Mouse (Mus musculus) regulatory T cell (primary cell): Measurements from ENCODE around the gene Pja2.
"Not testable (repeated sequence)": the region's sequence is repeated elsewhere in the genome, so short reads cannot be mapped to it uniquely, and the experiment has no call there.

ENCODE experiments used
- in situ Hi-C: fragments of 300-600 bp; cut with MboI, MseI; formaldehyde crosslinking; loops from one replicate; pipeline ENCODE4 v1.15.1; 2025; ENCODE audit warnings: high pct_unique_total_duplicates

Gene Pja2

DNA sequence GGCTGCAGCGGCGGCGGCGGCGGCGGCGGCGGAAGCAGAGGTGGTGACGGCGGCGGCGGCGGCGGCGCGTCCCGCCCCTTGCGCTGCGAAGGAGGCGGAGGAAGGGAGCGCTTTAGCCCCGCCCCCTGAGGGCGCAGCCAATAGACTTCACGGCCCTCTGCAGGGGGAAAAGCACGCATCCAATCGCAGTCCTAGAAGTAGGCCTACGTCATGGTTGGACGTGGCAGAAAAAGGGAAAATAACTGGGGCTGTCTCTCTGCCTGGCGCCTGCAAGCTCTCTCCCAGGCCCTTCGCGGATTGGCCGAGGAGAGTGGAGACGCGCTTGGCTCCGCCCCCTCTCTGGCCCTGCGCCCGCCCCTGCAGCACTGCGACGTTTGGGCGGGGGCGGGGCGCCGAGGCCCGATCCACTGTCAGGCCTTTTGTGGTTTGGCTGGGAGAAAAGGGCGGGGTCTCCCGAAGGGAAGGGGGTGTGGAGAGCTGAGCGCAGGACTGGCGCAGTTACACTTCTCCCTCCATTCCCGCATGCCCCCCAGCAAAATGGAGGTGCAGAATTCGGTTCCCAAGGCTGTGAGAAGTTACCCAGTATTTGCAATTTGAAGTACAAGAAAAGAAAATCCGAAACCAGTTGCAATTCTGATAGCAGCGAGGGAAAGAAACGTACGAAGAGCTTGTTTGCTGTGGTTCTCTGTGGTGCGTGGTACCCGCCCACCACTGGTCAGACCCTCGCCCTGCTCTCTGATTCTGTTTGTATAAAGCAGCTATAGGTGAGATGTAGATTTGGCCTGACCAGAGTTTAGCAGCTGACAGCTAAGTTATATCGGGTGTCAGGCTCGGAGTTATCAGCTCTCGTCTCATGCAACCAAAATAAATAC is at the start of gene Pja2:
TSS of gene Pja2 (minus strand) at position 19 of the 872 bp plus-strand sequence.
- in situ Hi-C loops, result loop anchor here (25.0 kb wide), 1 partner anchor 1230 kb away; no protein-coding TSS in a partner anchor

- in situ Hi-C loops, result loop anchor here (5.0 kb wide), 1 partner anchor 138 kb away; no protein-coding TSS in a partner anchor
Measured at GRCm38 (mm10) chr17:64375327-64375726, 43.6 kb upstream of the Pja2 start.

- in situ Hi-C loops, result no loop called here
Measured at GRCm38 (mm10) chr17:64363694-64364093, 32.0 kb upstream of the Pja2 start.

DNA sequence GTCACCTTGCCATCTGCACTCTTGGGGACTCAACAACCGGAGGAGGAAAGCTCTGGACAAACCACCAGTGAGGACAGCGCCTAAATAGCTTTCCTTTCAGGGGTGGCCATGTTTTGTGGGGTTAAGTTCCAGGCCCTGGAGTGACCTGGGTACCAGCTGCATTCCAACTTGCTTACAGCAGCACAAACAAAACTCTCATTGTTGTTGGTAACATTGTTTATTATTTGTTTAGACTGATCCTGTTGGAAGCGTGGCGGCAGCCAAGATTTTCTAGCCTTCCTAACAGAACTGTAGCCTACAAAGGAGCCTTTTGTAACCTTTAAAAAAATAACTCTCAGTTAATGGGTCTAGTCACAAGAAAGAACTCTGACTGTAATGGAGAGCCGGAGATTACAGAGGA is 30.9 kb upstream of the Pja2 start:
- in situ Hi-C loops, result no loop called here

GRCm38 (mm10) chr17:64361911-64362425 is 30.3 kb upstream of the Pja2 start:
- in situ Hi-C loops, result no loop called here

GRCm38 (mm10) chr17:64353940-64354339 is 22.2 kb upstream of the Pja2 start:
- in situ Hi-C loops, result no loop called here

DNA sequence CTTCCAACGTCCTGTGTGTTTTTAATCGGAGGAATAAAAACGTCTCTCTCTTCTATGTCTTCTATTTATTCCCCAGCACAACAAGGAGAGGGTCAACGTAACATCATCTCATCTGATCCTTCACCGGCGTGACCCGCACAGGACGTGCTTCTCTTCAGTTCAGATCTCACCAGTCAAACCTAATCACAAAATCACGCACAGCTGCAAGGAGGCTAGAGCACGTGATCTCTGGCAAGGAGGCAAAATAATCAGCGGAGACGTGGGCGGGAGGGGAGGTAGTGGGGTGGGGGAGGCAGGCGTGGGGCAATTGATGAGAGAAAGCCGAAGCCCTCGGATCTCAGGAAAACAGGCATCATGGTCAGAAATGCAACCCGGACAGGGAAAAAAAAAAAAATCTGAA is 14.4 kb upstream of the Pja2 start:
- in situ Hi-C loops, result loop anchor here (25.0 kb wide), 1 partner anchor 1216 kb away; no protein-coding TSS in a partner anchor

- in situ Hi-C loops, result loop anchor here (25.0 kb wide), 1 partner anchor 1218 kb away; no protein-coding TSS in a partner anchor
Measured at GRCm38 (mm10) chr17:64344576-64345172, 13.0 kb upstream of the Pja2 start.

DNA sequence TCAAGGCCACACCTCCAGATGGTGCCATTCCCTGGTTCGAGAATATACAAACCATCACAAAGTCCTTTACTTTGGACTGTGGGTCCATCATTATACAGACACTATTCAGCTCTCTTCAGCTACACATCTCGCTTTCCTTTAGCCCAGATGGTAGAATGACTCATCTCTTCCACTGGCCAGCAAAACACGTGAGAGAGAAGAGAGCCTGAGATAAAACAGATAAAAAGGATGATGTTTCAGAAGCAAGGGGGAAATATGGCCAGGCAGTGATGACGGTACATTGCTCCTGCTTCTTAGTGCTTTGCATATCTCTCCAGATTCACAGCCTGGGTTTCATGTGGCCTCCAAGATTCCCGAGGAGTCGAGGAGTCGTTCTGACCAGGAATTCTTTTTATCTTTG is 10.0 kb upstream of the Pja2 start:
- in situ Hi-C loops, result loop anchor here (25.0 kb wide), 1 partner anchor 1221 kb away; no protein-coding TSS in a partner anchor

GRCm38 (mm10) chr17:64339752-64340151 is 8.0 kb upstream of the Pja2 start:
- in situ Hi-C loops, result loop anchor here (25.0 kb wide), 1 partner anchor 1223 kb away; no protein-coding TSS in a partner anchor

- in situ Hi-C loops, result loop anchor here (25.0 kb wide), 1 partner anchor 1225 kb away; no protein-coding TSS in a partner anchor
Measured at GRCm38 (mm10) chr17:64337220-64337619, 5.5 kb upstream of the Pja2 start.

- in situ Hi-C loops, result loop anchor here (25.0 kb wide), 1 partner anchor 1228 kb away; no protein-coding TSS in a partner anchor
Measured at GRCm38 (mm10) chr17:64333956-64334355, 2.2 kb upstream of the Pja2 start.

DNA sequence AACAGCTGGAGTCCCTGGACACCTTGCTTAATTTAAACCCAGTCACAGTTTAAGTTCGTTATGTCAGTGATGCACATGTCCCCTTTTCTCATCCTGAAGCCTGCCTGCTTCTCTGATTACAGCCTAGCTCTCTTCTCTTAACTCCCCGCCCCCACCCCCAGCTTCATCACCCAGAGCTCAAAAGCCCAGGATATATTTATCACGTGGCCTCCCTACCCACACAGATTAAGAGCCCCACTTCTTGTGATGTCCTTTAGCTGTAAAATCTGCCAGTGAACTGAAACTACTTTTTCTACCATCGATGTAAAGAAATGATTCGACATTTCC is 1.0 kb upstream of the Pja2 start:
- in situ Hi-C loops, result loop anchor here (25.0 kb wide), 1 partner anchor 1230 kb away; no protein-coding TSS in a partner anchor

DNA sequence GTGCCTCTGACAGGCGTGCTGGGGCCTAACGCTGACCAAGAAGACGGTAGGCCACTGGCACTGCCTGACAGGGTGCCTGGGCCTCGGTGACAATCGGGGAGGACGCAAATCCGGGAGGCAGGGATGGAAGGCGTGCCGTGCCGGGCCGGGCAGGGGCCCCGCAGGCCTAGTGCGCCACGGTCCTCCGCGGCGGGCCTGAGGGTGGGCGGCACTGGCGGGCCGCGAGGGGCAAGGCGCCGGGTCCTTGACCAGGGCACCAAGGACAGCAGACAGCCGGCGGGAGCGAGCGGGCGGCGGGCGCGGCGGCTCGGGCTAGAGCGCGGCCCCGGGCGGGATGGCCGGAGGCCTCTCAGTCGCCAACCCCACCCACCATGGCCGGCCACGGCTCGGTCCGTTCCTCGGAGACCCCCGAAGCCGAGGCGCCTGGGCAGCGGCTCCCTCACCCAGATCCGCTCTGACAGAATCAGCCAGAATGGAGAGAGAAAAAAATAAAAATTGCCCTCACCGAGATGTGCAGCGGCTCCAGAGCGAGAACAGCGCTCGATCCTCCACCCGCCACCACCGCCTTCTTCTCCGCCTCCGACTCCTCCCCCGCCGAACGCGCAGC is 322 bp downstream of the Pja2 start:
- in situ Hi-C loops, result loop anchor here (25.0 kb wide), 1 partner anchor 1231 kb away; no protein-coding TSS in a partner anchor

DNA sequence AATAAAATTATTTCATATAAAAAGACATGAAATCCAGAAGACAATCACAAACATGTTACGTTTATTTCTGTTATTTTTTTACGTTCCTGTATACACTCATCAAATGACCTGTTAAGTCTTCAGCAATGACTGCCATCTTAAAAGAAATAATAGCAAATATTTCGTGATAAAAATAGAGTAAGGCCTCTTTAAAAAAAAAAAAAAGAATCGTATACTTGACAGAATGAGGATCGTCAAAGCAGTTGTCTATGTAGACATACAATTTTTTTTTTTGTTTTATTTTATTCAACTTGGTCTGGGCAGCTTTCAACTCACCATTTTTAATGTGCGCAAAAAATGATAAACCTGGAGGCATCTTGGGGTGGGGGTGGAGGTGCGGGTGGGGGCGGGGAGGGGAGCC is 831 bp downstream of the Pja2 start:
- in situ Hi-C loops, result loop anchor here (25.0 kb wide), 1 partner anchor 1231 kb away; no protein-coding TSS in a partner anchor

DNA sequence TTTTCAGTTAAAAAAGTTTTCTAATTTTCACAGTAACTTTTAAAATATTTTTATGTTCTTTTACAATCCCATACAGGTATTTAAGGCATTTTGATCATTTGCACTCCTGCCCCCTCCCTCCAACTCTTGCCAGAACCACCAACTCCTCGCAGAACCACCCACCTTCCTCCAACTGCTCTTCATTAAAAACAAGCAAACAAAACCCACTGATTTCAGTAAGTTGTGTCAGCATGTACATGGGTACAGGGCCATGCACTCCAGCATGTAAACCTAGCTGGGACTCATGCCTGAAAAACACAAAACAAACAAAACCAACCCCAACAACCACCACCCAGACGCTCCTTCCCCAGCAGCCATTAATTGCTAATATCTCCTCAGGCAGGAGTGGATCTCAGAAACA is 7.2 kb downstream of the Pja2 start:
- in situ Hi-C loops, result no loop called here

DNA sequence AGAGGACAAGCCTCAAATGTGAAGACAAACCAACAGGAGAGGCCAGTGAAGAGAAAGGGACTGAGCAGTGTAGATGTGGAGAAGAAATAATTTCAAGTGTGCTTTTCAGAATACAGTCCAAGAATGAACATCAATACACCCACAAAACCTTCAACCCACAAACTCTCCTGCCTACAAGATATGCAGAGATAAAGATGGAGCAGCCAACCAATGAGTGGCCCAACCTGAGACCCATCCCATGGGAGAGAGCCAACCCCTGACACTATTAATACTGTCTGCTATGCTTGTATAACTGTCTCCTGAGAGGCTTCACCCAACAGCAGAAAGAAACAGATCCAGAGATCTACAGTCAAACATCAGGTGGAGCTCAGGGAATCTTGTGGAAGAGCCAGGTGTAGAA is 16.3 kb downstream of the Pja2 start:
- in situ Hi-C loops, result no loop called here

GRCm38 (mm10) chr17:64314523-64314922 is 17.2 kb downstream of the Pja2 start:
- in situ Hi-C loops, result not testable (repeated sequence)

GRCm38 (mm10) chr17:64297628-64298027 is 34.1 kb downstream of the Pja2 start:
- in situ Hi-C loops, result no loop called here

GRCm38 (mm10) chr17:64292740-64293139 is 39.0 kb downstream of the Pja2 start:
- in situ Hi-C loops, result no loop called here

- in situ Hi-C loops, result no loop called here
Measured at GRCm38 (mm10) chr17:64289684-64290083, 42.0 kb downstream of the Pja2 start.

GRCm38 (mm10) chr17:64288000-64288399 is 43.7 kb downstream of the Pja2 start:
- in situ Hi-C loops, result no loop called here
